Mouse (Mus musculus) limb, embryonic 12.5 days (tissue): ENCODE results near the gene Cacnb2. TPM values are rescaled to one million over a fixed set of nuclear protein-coding genes. Genes with fewer than 3 reads are reported as not detected.

Source experiments
- ATAC-seq: fragments of 200-750 bp; cut with Nextera tagmentation; 2 replicates; pipeline ENCODE4 v1.8.0; 2017; ENCODE audit warnings: low read depth, moderate TSS enrichment; ENCODE audit not compliant: insufficient number of reproducible peaks, insufficient read depth, low FRiP score, low TSS enrichment
- H3K27ac ChIP-seq: fragments of 300-500 bp; sonication (generic); 2 replicates; pipeline ENCODE4 v1.5.1; 2016; ENCODE audit warnings: mild to moderate bottlenecking, moderate library complexity
- H3K27me3 ChIP-seq: fragments of 300-500 bp; sonication (generic); 2 replicates; pipeline ENCODE4 v1.6.1; 2016; ENCODE audit warnings: mild to moderate bottlenecking, moderate library complexity
- H3K36me3 ChIP-seq: fragments of 300-500 bp; sonication (generic); 2 replicates; pipeline ENCODE4 v1.6.1; 2016; ENCODE audit warnings: mild to moderate bottlenecking, moderate library complexity
- H3K4me1 ChIP-seq: fragments of 300-500 bp; sonication (generic); replicated peaks from 2 replicates; pipeline ENCODE4 v1.6.1; 2016
- H3K4me2 ChIP-seq: fragments of 300-500 bp; sonication (generic); 2 replicates; pipeline ENCODE4 v1.6.1; 2016; ENCODE audit warnings: mild to moderate bottlenecking, moderate library complexity
- H3K4me3 ChIP-seq: fragments of 300-500 bp; sonication (generic); replicated peaks from 2 replicates; pipeline ENCODE4 v1.5.1; 2016; ENCODE audit warnings: mild to moderate bottlenecking
- H3K9ac ChIP-seq: fragments of 300-500 bp; sonication (generic); replicated peaks from 2 replicates; pipeline ENCODE4 v1.6.1; 2016; ENCODE audit warnings: mild to moderate bottlenecking, moderate library complexity
- H3K9me3 ChIP-seq: fragments of 300-500 bp; sonication (generic); 2 replicates; pipeline ENCODE4 v1.6.1; 2016; ENCODE audit warnings: mild to moderate bottlenecking, moderate library complexity
- WGBS: fragments of 180-500 bp; shearing (Covaris S2); methylation state at CpG from one replicate; pipeline ENCODE4 v1.1.7; 2016; 5-methylcytosine and 5-hydroxymethylcytosine counted together
- polyA plus RNA-seq: library from polyadenylated mRNA; unstranded; fragments of >200 nt; fragmentation: Nextera tagmentation; extraction: Ambion mirVana; gene quantifications from 2 replicates; pipeline ENCODE4 v1.2.1, GENCODE M21; 2016

Cacnb2 gene
- polyA plus RNA-seq, 1 experiment from 2014 or later = 3.0 TPM

- peaks cover 13% of the 10 kb centered on the region for H3K4me1 ChIP-seq
- no peak overlapping the region for H3K4me3 ChIP-seq
- no peak overlapping the region for H3K9ac ChIP-seq
- no peaks in the 10 kb centered on the region for H3K9me3 ChIP-seq
- no peaks in the 10 kb centered on the region for H3K27me3 ChIP-seq
- no peak overlapping the region for H3K4me2 ChIP-seq
- no peak overlapping the region for H3K27ac ChIP-seq
- ATAC-seq = no peak
- WGBS = 66% methylated on average over 3 of the region's 3 CpGs
- H3K36me3 ChIP-seq = no peaks in the 10 kb centered on the region
These were observed 54.4 kb downstream of the Cacnb2 start for GRCm38 (mm10) chr2:14657205-14657844.

GRCm38 (mm10) chr2:14665213-14665612 is 62.3 kb downstream of the Cacnb2 start:
- 60% methylated on average over 1 of the region's 1 CpGs for WGBS
- no peak for ATAC-seq
- Histone ChIP-seq H3K4me3 (no peak overlapping the region), H3K9me3 (no peaks in the 10 kb centered on the region), H3K27ac (no peak overlapping the region), H3K36me3 (no peaks in the 10 kb centered on the region), H3K4me2 (no peak overlapping the region), H3K9ac (no peak overlapping the region), H3K27me3 (no peaks in the 10 kb centered on the region), H3K4me1 (no peaks in the 10 kb centered on the region; the same call in 1 of the 2 replicates)

DNA sequence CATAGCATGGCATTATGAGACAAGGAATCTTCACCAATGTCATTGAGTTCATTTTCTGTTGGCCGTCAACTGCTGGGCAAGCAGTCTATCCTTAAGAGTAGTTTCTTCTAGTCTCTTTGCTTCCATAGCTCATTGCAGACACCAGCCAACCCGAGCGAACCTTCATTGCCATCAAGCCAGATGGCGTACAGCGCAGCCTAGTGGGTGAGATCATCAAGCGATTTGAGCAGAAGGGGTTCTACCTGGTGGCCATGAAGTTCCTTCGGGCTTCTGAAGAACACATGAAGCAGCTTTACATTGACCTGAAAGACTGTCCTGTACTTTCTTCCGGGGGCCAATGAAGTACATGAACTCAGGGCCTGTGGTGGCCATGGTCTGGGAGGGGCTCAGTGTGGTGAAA is 69.2 kb downstream of the Cacnb2 start:
- Histone ChIP-seq H3K9ac (no peak overlapping the region), H3K4me1 (no peaks in the 10 kb centered on the region), H3K36me3 (no peaks in the 10 kb centered on the region), H3K9me3 (no peaks in the 10 kb centered on the region), H3K27me3 (no peaks in the 10 kb centered on the region), H3K4me3 (no peak overlapping the region), H3K27ac (no peak overlapping the region), H3K4me2 (no peak overlapping the region)
- WGBS = 96% methylated on average over 8 of the region's 8 CpGs
- ATAC-seq = no peak

GRCm38 (mm10) chr2:14676885-14677516 is 74.1 kb downstream of the Cacnb2 start:
- peak; percentile 56; the same call in 1 of the 2 replicates for ATAC-seq
- no peaks in the 10 kb centered on the region for H3K27me3 ChIP-seq
- H3K4me2 ChIP-seq = no peak overlapping the region
- WGBS = 22% methylated on average over 6 of the region's 6 CpGs
- H3K36me3 ChIP-seq = no peaks in the 10 kb centered on the region
- H3K4me3 ChIP-seq = no peak overlapping the region
- 0 out of 2 replicates have a peak, but pooled peaks cover 3% of the 10 kb centered on the region for H3K4me1 ChIP-seq
- no peak overlapping the region for H3K9ac ChIP-seq
- no peaks in the 10 kb centered on the region for H3K9me3 ChIP-seq
- no peak overlapping the region for H3K27ac ChIP-seq

GRCm38 (mm10) chr2:14684231-14684630 is 81.3 kb downstream of the Cacnb2 start:
- Histone ChIP-seq H3K4me3 (no peak overlapping the region), H3K9ac (no peak overlapping the region), H3K4me2 (no peak overlapping the region), H3K27me3 (no peaks in the 10 kb centered on the region), H3K27ac (no peak overlapping the region), H3K4me1 (no peaks in the 10 kb centered on the region), H3K36me3 (no peaks in the 10 kb centered on the region), H3K9me3 (no peaks in the 10 kb centered on the region)
- no peak for ATAC-seq

DNA sequence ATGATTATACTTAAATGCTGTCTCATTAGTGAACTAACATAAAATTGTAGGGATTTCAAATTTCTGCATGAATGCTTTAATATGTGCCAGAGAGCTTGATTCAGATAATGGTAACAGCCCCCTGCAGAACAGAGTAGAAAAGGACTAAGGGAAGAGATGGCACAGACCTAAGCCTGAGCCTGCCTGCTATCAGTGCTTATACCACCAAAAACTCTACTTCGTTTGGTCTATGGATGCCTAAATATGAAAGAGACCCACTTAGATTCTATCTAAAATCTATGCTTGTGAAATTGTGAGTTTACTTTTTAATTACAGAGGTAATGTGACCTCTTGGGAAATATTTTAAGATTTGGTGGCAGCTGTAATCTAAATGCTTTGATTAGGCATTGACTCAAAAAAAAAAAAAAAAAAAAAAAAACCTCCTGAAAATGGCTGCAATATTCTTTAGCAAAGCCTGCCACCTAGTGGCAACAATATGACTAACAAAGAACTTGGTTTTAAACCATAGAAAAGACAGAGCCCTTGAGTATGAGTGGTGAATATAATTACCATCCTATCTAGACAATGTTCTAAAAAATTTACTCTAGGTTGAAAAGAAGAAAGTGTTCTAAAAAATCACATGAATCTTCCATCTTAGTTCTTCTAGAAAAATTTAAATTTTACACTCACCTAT is 100.2 kb downstream of the Cacnb2 start:
- Histone ChIP-seq H3K4me1 (no peaks in the 10 kb centered on the region), H3K27ac (no peak overlapping the region)
- 90% methylated on average over 1 of the region's 1 CpGs for WGBS

DNA sequence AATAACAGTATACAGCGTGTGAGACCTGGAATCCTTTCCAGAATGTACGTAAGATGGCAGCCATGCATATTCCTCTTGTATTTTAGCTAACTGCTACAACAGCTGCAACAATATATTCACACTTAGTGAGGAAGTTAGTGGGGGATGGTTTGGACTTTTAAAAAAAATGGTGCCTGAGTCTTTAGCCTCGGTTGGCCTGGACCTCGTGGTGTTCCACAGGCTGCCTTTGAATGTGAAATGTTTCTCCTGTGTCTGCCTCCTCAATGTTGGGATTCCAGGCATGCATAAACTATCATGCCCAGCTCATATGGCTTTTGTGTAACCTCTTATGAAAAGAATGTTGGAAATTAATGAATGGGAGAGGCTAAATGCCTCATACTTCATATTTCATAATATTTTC is 100.8 kb downstream of the Cacnb2 start:
- H3K4me3 ChIP-seq = no peak overlapping the region
- no peak overlapping the region for H3K4me2 ChIP-seq
- no peaks in the 10 kb centered on the region for H3K4me1 ChIP-seq
- WGBS = 87% methylated on average over 4 of the region's 4 CpGs
- no peak overlapping the region for H3K27ac ChIP-seq
- H3K9ac ChIP-seq = no peak overlapping the region
- no peaks in the 10 kb centered on the region for H3K27me3 ChIP-seq
- H3K9me3 ChIP-seq = no peaks in the 10 kb centered on the region
- no peak for ATAC-seq
- H3K36me3 ChIP-seq = no peaks in the 10 kb centered on the region

More for the DNA sequence above, 100.2 kb downstream of the Cacnb2 start:
- no peaks in the 10 kb centered on the region for H3K27me3 ChIP-seq
- H3K36me3 ChIP-seq = no peaks in the 10 kb centered on the region
- ATAC-seq = no peak
- H3K4me2 ChIP-seq = no peak overlapping the region
- no peaks in the 10 kb centered on the region for H3K9me3 ChIP-seq
- H3K9ac ChIP-seq = no peak overlapping the region
- no peak overlapping the region for H3K4me3 ChIP-seq

GRCm38 (mm10) chr2:14710247-14710646 is 107.4 kb downstream of the Cacnb2 start:
- H3K9me3 ChIP-seq = no peaks in the 10 kb centered on the region
- WGBS = 92% methylated on average over 8 of the region's 8 CpGs

GRCm38 (mm10) chr2:14711751-14712150 is 108.9 kb downstream of the Cacnb2 start:
- Histone ChIP-seq H3K4me2 (no peak overlapping the region), H3K36me3 (no peaks in the 10 kb centered on the region), H3K27ac (no peak overlapping the region), H3K9ac (no peak overlapping the region), H3K4me3 (no peak overlapping the region), H3K27me3 (no peaks in the 10 kb centered on the region), H3K9me3 (no peaks in the 10 kb centered on the region), H3K4me1 (no peaks in the 10 kb centered on the region)
- ATAC-seq = no peak
- 69% methylated on average over 2 of the region's 2 CpGs for WGBS

More at GRCm38 (mm10) chr2:14710247-14710646, 107.4 kb downstream of the Cacnb2 start:
- Histone ChIP-seq H3K36me3 (no peaks in the 10 kb centered on the region), H3K27ac (no peak overlapping the region), H3K4me2 (no peak overlapping the region), H3K9ac (no peak overlapping the region), H3K4me3 (no peak overlapping the region), H3K27me3 (no peaks in the 10 kb centered on the region), H3K4me1 (no peaks in the 10 kb centered on the region)
- no peak for ATAC-seq

GRCm38 (mm10) chr2:14713049-14713448 is 110.2 kb downstream of the Cacnb2 start:
- Histone ChIP-seq H3K4me2 (no peak overlapping the region), H3K27me3 (no peaks in the 10 kb centered on the region), H3K4me1 (no peaks in the 10 kb centered on the region), H3K9me3 (no peaks in the 10 kb centered on the region), H3K27ac (no peak overlapping the region), H3K36me3 (no peaks in the 10 kb centered on the region), H3K9ac (no peak overlapping the region), H3K4me3 (no peak overlapping the region)
- no peak for ATAC-seq
- whole genome bisulfite sequencing = 81% methylated on average over 3 of the region's 3 CpGs

- 70% methylated on average over 1 of the region's 1 CpGs for WGBS
- H3K27me3 ChIP-seq = no peaks in the 10 kb centered on the region
- ATAC-seq = no peak
- H3K4me2 ChIP-seq = no peak overlapping the region
- H3K4me1 ChIP-seq = no peaks in the 10 kb centered on the region
- no peaks in the 10 kb centered on the region for H3K36me3 ChIP-seq
- no peak overlapping the region for H3K4me3 ChIP-seq
- H3K27ac ChIP-seq = no peak overlapping the region
- no peak overlapping the region for H3K9ac ChIP-seq
- no peaks in the 10 kb centered on the region for H3K9me3 ChIP-seq
These were observed 113.8 kb downstream of the Cacnb2 start for GRCm38 (mm10) chr2:14716666-14717065.
